Mouse (Mus musculus) common myeloid progenitor, adult 5-6 weeks (primary cell): ENCODE measurements at regions not wholly inside any gene's neighbourhood (a gene's known extent, or its start where the extent isn't known, plus 50 kb on each side); places are given as distances from the start of the nearest gene placed in this dataset.
A peak's percentile ranks its signal among the peaks of the same experiment; 100 is the strongest.

Experiments used
- ATAC-seq: replicated peaks from 2 replicates; pipeline ENCODE4 v1.8.0; 2016; ENCODE audit warnings: low read depth, mild to moderate bottlenecking, moderate TSS enrichment, inconsistent platforms; ENCODE audit not compliant: poor library complexity, severe bottlenecking

GRCm38 (mm10) chr1:193735949-193736518 is 365.9 kb upstream of the Camk1g start:
- no peak for ATAC-seq

GRCm38 (mm10) chr1:193734014-193734763 is 364.1 kb upstream of the Camk1g start:
- ATAC-seq: no peak

- ATAC-seq: no peak
Measured at GRCm38 (mm10) chr1:193733402-193733801, 363.3 kb upstream of the Camk1g start.

- ATAC-seq: no peak
Measured at GRCm38 (mm10) chr1:193732113-193732512, 362.0 kb upstream of the Camk1g start.

- ATAC-seq: no peak
Measured at GRCm38 (mm10) chr1:193721850-193722249, 351.8 kb upstream of the Camk1g start.

GRCm38 (mm10) chr1:193720420-193720851 is 350.3 kb upstream of the Camk1g start:
- no peak for ATAC-seq

- no peak for ATAC-seq
Measured at GRCm38 (mm10) chr1:193715328-193715727, 345.2 kb upstream of the Camk1g start.

GRCm38 (mm10) chr1:193714631-193715030 is 344.5 kb upstream of the Camk1g start:
- no peak for ATAC-seq

- no peak for ATAC-seq
Measured at GRCm38 (mm10) chr1:193705205-193705604, 335.1 kb upstream of the Camk1g start.

- peak; percentile 81 for ATAC-seq
Measured at GRCm38 (mm10) chr1:193702707-193703419, 332.8 kb upstream of the Camk1g start.

- no peak for ATAC-seq
Measured at GRCm38 (mm10) chr1:193700217-193700616, 330.1 kb upstream of the Camk1g start.

- peak; percentile 86 for ATAC-seq
Measured at GRCm38 (mm10) chr1:193698603-193699266, 328.6 kb upstream of the Camk1g start.

GRCm38 (mm10) chr1:193697857-193698256 is 327.8 kb upstream of the Camk1g start:
- peak; percentile 21; the same call in 1 of the 2 replicates for ATAC-seq

- no peak for ATAC-seq
Measured at GRCm38 (mm10) chr1:193697001-193697400, 326.9 kb upstream of the Camk1g start.

GRCm38 (mm10) chr1:193692991-193693390 is 322.9 kb upstream of the Camk1g start:
- ATAC-seq: no peak

GRCm38 (mm10) chr1:193689601-193690000 is 319.5 kb upstream of the Camk1g start:
- ATAC-seq: no peak

GRCm38 (mm10) chr1:193682917-193683316 is 312.8 kb upstream of the Camk1g start:
- no peak for ATAC-seq

GRCm38 (mm10) chr1:193678448-193678847 is 308.4 kb upstream of the Camk1g start:
- ATAC-seq: no peak

GRCm38 (mm10) chr1:193673236-193673830 is 303.2 kb upstream of the Camk1g start:
- peak; percentile 75 for ATAC-seq

GRCm38 (mm10) chr1:193672681-193673080 is 302.6 kb upstream of the Camk1g start:
- no peak for ATAC-seq
